Mouse (Mus musculus): Measurements from ENCODE around the gene Med26.

The Med26 gene

DNA sequence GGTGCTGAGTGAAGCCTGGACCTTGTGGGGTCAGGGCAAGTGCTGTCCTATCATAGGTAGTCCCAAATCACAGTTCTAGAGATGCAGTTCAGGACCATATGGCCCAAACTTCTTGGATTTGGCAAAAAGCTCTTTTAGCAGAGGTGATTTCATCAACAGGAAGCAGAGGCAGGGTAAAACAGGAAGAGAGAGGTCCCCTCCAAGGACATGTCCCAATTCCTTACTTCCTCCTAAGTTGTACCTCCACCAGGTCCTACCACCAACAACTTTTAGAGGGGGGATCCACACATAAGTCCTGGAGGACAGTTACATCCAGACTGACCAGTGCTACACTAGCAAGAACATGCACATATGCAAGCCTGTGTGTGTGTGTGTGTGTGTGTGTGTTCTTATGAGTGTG lies 61.1 kb downstream of the Med26 start:
- no peak for DNase-seq (ENCODE audit: low spot score)

- DNase-seq (ENCODE audit: low spot score) = no peak
Observed at GRCm38 (mm10) chr8:72485456-72486199, 62.4 kb downstream of the Med26 start.

DNA sequence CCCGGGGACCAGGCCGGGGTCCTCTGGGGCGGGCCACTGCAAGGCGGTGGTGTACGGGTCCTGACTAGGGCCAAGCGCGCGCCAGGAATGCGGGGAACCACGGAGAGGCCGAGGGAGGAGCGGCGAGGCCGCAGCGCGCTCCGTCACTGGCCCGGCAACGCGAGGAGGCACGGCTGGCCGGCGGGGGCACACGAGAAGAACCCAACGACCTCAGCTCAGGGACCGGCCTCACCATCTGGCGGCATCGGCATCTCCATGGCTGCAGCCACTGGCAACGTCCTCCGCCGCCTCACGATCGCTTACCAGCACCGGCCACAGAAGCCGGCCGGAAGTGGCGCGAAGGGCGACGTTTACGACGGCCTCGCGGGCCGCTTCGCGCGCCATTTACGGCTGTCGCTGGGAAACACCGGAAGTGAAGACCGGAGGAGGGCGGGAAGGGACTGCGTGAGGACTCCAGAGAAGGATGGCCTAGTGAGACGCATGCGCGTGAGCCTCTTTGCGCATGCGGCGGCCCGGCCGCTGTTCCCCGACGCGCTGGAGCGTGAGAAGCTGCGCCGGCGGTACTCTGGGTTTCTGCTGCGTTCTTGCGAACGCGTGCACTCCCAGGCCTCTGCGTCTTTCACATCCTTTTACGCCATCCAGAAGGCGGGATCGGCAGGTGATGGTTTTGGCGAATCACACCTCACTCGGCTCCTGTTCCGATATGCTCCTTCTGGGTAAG lies 73.1 kb downstream of the Med26 start, which contains the start of gene Cherp:
Gene Cherp, minus strand, starts transcription at position 401 of the 721 bp plus-strand sequence.
- peak; percentile 97 for DNase-seq (ENCODE audit: low spot score)

DNA sequence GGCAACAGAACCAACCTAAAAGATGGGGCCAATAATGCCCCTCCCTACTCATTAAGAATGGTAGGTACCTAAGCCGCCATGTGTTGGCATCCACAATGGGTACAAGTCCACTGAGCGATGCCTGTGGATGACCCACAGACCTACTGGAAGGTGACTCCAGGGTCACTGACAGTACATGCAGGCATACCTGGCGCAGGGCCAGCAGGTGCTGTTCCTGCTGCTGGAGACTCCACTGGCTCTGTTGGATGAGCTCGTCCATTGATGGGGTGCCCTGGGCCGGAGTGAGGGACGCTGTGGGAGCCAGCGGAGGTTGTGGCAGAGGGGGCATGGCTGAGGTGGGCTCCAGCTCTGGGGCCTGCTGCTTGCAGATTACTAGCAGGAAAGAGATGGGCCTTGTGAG lies 77.4 kb downstream of the Med26 start:
- no peak for DNase-seq (ENCODE audit: low spot score)

GRCm38 (mm10) chr8:72469984-72470383 lies 78.1 kb downstream of the Med26 start:
- DNase-seq (ENCODE audit: low spot score) = no peak

DNA sequence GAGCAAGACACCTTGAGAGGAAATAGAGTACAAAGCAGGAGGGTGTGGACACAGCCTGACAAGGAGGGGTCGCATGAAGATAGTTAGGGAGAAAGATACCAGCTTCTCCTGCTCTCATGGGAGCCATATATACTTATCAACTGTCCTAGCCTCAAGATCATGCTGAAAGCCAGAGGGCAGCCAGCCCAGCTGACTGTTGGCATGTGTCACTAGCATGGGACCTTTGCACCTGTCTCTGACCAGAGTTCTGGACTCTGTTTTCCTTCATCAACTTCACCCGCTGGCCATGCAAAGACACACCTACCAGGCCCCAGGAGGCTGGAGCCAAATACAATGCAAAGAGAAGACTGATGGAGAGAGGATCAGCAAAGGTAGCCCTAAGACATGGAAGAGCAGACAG lies 78.8 kb downstream of the Med26 start:
- no peak for DNase-seq (ENCODE audit: low spot score)

DNA sequence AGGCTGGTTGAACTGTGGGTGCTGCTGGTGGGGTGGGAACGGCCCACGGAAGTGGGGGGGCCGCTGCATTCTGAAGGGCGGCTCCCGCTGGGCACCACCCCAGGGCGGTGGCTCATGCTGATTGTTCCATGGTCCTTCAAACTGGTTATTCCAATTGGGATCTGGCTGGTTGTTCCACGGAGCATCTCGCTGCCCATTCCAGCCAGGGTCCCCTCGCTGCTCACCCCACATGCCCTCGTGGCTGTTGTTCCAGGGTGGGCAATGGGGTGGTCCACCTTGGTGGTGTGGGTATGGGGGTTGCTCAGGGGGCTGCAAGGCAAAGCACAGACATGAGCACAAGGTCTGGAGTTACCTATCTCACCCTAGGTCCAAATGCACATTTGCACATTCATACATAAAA lies 83.9 kb downstream of the Med26 start:
- no peak for DNase-seq (ENCODE audit: low spot score)

DNA sequence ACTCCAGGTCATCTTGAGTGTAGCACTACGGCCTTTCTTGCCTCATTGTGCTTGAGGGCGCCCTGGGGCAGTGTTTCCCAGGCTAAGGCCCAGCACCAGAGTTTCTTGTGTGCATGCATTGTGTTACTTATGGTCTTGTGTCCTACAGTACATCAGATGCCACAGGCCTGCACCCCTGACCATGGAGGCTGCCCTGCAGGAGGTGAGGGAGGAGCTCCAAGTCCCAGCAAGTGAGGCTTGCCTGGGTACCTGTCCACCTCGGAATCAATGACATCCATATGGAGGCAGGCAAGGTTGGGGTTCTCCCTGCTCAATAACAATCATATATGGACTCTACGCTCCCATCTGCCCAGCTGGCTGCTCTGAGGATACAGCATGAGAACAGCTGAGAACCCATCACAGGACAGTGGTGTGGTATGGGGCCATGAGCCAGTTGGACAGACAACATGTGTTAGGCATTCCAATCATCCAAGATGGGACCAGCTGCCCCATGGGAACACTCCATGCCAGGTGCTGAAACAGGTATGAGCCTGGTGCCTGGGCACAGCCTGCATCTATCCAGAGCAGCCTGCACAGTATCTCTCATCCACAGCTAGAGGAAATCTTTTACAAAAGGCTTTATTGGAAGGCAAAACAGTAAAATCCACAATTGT lies 88.1 kb downstream of the Med26 start:
- no peak for DNase-seq (ENCODE audit: low spot score)

- no peak for DNase-seq (ENCODE audit: low spot score)
Observed at GRCm38 (mm10) chr8:72458457-72458856, 89.6 kb downstream of the Med26 start.

GRCm38 (mm10) chr8:72457806-72458205 lies 90.3 kb downstream of the Med26 start:
- DNase-seq (ENCODE audit: low spot score) = no peak

- DNase-seq (ENCODE audit: low spot score) = no peak
Observed at GRCm38 (mm10) chr8:72455317-72455716, 92.8 kb downstream of the Med26 start.

DNA sequence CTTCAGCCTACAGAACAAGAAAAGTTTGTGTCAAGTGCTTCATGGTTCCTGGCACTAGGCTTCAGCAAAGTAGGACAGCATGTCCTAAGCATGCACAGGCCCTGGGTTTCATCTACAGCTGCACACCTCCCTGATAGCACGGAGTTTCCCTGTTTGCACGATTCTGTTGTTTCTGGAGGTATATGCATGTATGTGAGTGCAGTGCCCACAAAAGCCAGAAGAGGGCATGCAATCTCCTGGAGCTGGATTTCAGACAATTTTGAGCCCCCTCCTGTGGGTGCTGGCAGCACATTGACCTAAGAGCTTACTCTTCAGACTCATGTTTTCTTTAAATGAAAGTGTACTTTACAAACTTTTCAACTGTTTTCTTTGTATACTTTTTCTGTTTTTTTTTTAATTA lies 94.2 kb downstream of the Med26 start:
- DNase-seq (ENCODE audit: low spot score) = no peak

DNA sequence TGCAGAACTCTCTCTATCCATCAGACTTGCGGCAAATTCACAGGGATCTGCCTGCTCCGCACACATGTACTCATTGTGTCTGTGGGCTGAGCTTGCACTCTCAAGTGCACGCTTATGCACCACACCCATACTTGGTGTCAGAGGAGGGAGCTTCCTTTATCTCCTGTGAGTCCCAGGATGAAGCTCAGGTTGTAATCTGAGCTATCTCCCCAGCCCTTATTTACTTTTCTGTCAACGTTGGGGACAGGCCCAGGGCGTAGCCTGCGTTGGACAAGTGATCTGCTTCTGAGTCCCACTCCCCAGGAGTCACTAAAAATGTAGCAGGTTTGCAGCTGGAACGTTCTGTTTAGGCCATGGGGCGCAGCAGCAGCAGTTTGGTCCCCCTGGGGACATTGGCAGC lies 96.6 kb downstream of the Med26 start:
- DNase-seq (ENCODE audit: low spot score) = no peak

DNA sequence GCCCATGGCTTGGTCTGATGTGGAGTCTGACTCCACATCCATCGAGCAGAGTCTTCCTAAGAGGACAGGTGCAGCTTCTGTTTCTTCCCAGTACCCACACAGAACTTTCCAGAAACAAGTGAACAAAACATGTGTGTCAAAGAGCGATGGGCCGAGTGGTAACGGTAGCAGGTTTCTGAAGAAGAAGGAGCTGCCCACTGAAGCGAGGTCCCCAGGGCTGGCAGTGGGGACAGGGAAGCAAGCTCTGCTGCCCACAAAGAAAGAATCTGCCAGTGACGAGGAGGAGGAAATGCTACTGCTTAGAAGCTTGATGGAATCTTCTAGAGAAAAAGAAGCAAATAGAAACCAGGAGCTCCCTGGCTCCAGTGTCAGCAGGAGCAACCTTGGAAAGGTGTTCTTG lies 103.0 kb downstream of the Med26 start:
- DNase-seq (ENCODE audit: low spot score) = no peak

Data from yolk sac, embryonic 10.5 days (tissue).